Mouse (Mus musculus) E14TG2a.4 (cell line): Measurements from ENCODE around the gene Xrcc1.

ENCODE experiments used
- CTCF ChIP-seq: conservative IDR thresholded peaks from 2 replicates; pipeline ENCODE4 v1.5.1; 2014; ENCODE audit warnings: low read length
- NANOG ChIP-seq: IDR thresholded peaks from 2 replicates; pipeline ENCODE4 v1.6.1; 2014; ENCODE audit warnings: borderline replicate concordance, low read length, mixed read lengths
- POU5F1 ChIP-seq: IDR thresholded peaks from 2 replicates; pipeline ENCODE4 v1.6.1; 2014; ENCODE audit warnings: low read length, borderline replicate concordance

- TF ChIP-seq CTCF (no peak; the same call in 1 of the 2 replicates), POU5F1 (no peak), NANOG (no peak)
Measured at GRCm38 (mm10) chr7:24533031-24533571, 13.0 kb upstream of the Xrcc1 start.
